Mouse (Mus musculus) liver, embryonic 12.5 days (tissue): ENCODE results near the gene Plod1. TPM values are rescaled to one million over a fixed set of nuclear protein-coding genes. Genes with fewer than 3 reads are reported as not detected.
A peak's percentile ranks its signal among the peaks of the same experiment; 100 is the strongest.

ENCODE experiments used
- ATAC-seq: fragments of 200-750 bp; cut with Nextera tagmentation; 2 replicates; pipeline ENCODE4 v1.8.0; 2017; ENCODE audit warnings: moderate number of reproducible peaks, mild to moderate bottlenecking, moderate library complexity
- H3K27ac ChIP-seq: fragments of 300-500 bp; sonication (generic); 2 replicates; pipeline ENCODE4 v1.5.1; 2016; ENCODE audit warnings: mild to moderate bottlenecking
- H3K27me3 ChIP-seq: fragments of 300-500 bp; sonication (generic); replicated peaks from 2 replicates; pipeline ENCODE4 v1.6.1; 2016; ENCODE audit warnings: mild to moderate bottlenecking, moderate library complexity
- H3K36me3 ChIP-seq: fragments of 300-500 bp; sonication (generic); 2 replicates; pipeline ENCODE4 v1.6.1; 2016; ENCODE audit warnings: mild to moderate bottlenecking, moderate library complexity
- H3K4me1 ChIP-seq: fragments of 300-500 bp; sonication (generic); 2 replicates; pipeline ENCODE4 v1.6.1; 2016
- H3K4me2 ChIP-seq: fragments of 300-500 bp; sonication (generic); 2 replicates; pipeline ENCODE4 v1.6.1; 2016; ENCODE audit warnings: mild to moderate bottlenecking, moderate library complexity
- H3K4me3 ChIP-seq: fragments of 300-500 bp; sonication (generic); 2 replicates; pipeline ENCODE4 v1.5.1; 2016; ENCODE audit warnings: mild to moderate bottlenecking, moderate library complexity
- H3K9ac ChIP-seq: fragments of 300-500 bp; sonication (generic); 2 replicates; pipeline ENCODE4 v1.6.1; 2016; ENCODE audit warnings: mild to moderate bottlenecking, moderate library complexity
- H3K9me3 ChIP-seq: fragments of 300-500 bp; sonication (generic); replicated peaks from 2 replicates; pipeline ENCODE4 v1.6.1; 2016; ENCODE audit warnings: mild to moderate bottlenecking, moderate library complexity
- WGBS: fragments of 180-500 bp; shearing (Covaris S2); methylation state at CpG from one replicate; pipeline ENCODE4 v1.1.7; 2016; ENCODE audit not compliant: insufficient replicate concordance; 5-methylcytosine and 5-hydroxymethylcytosine counted together
- polyA plus RNA-seq: library from polyadenylated mRNA; unstranded; fragments of >200 nt; fragmentation: Nextera tagmentation; extraction: Ambion mirVana; gene quantifications from 2 replicates; pipeline ENCODE4 v1.2.1, GENCODE M21; 2016

Gene Plod1
- polyA plus RNA-seq, result 26.4 TPM in 2 replicates

- ATAC-seq, result peak; percentile 59
These were observed at the start of gene Plod1 for GRCm38 (mm10) chr4:147936331-147936954. Plod1 (minus strand) TSS chr4:147936767.

GRCm38 (mm10) chr4:147985205-147986132 is 48.9 kb upstream of the Plod1 start, which contains the start of gene Nppb:
Nppb (plus strand) TSS chr4:147985788.
- WGBS, result 22% methylated on average over 20 of the region's 20 CpGs
- H3K4me3 ChIP-seq, result no peak within 1 kb of the TSS
- H3K4me1 ChIP-seq, result 0 out of 2 replicates have a peak, but pooled peaks cover 4% of the 10 kb centered on the region
- ATAC-seq, result 0 out of 2 replicates have a peak, but pooled peaks have one; percentile 35
- no peak within 1 kb of the TSS for H3K27ac ChIP-seq
- no peaks in the 10 kb centered on the region for H3K9me3 ChIP-seq
- no peaks in the 10 kb centered on the region for H3K36me3 ChIP-seq
- peaks cover 25% of the 10 kb centered on the region for H3K27me3 ChIP-seq
- H3K9ac ChIP-seq, result no peak within 1 kb of the TSS
- H3K4me2 ChIP-seq, result peak within 1 kb of the TSS; percentile 25; the same call in 1 of the 2 replicates

More at GRCm38 (mm10) chr4:147936331-147936954, at the start of gene Plod1:
- Histone ChIP-seq H3K27ac (peak within 1 kb of the TSS; percentile 46; the same call in 1 of the 2 replicates), H3K4me1 (peaks cover 54% of the 10 kb centered on the region), H3K27me3 (0 out of 2 replicates have a peak, but pooled peaks cover 5% of the 10 kb centered on the region), H3K36me3 (peaks cover 2% of the 10 kb centered on the region; the same call in 1 of the 2 replicates), H3K4me2 (peak within 1 kb of the TSS; percentile 93), H3K9ac (peak within 1 kb of the TSS; percentile 79), H3K4me3 (peak within 1 kb of the TSS; percentile 69), H3K9me3 (no peaks in the 10 kb centered on the region)
- under 1% methylated on average over 51 of the region's 51 CpGs for WGBS

- Histone ChIP-seq H3K4me3 (no peak overlapping the region), H3K9ac (no peak overlapping the region), H3K36me3 (no peaks in the 10 kb centered on the region), H3K27me3 (0 out of 2 replicates have a peak, but pooled peaks cover 8% of the 10 kb centered on the region), H3K4me2 (no peak overlapping the region), H3K9me3 (no peaks in the 10 kb centered on the region), H3K4me1 (peaks cover 9% of the 10 kb centered on the region), H3K27ac (no peak overlapping the region)
- no peak for ATAC-seq
- WGBS, result 66% methylated on average over 7 of the region's 7 CpGs
These were observed 42.9 kb upstream of the Plod1 start for GRCm38 (mm10) chr4:147979441-147979860.

- 74% methylated on average over 6 of the region's 6 CpGs for WGBS
- Histone ChIP-seq H3K4me3 (no peak overlapping the region), H3K27ac (no peak overlapping the region), H3K27me3 (0 out of 2 replicates have a peak, but pooled peaks cover 8% of the 10 kb centered on the region), H3K4me1 (peaks cover 9% of the 10 kb centered on the region), H3K36me3 (no peaks in the 10 kb centered on the region), H3K9me3 (no peaks in the 10 kb centered on the region), H3K4me2 (no peak overlapping the region), H3K9ac (no peak overlapping the region)
- no peak for ATAC-seq
These were observed 41.8 kb upstream of the Plod1 start for GRCm38 (mm10) chr4:147978391-147978790.

GRCm38 (mm10) chr4:147977726-147978125 is 41.2 kb upstream of the Plod1 start:
- WGBS, result 66% methylated on average over 4 of the region's 4 CpGs
- no peaks in the 10 kb centered on the region for H3K36me3 ChIP-seq
- H3K4me2 ChIP-seq, result no peak overlapping the region
- no peak for ATAC-seq
- no peak overlapping the region for H3K9ac ChIP-seq
- peaks cover 9% of the 10 kb centered on the region for H3K4me1 ChIP-seq
- no peaks in the 10 kb centered on the region for H3K9me3 ChIP-seq
- H3K27me3 ChIP-seq, result 0 out of 2 replicates have a peak, but pooled peaks cover 8% of the 10 kb centered on the region
- no peak overlapping the region for H3K27ac ChIP-seq
- H3K4me3 ChIP-seq, result no peak overlapping the region

GRCm38 (mm10) chr4:147976237-147976636 is 39.7 kb upstream of the Plod1 start:
- H3K4me3 ChIP-seq, result no peak overlapping the region
- H3K27ac ChIP-seq, result no peak overlapping the region
- H3K27me3 ChIP-seq, result 0 out of 2 replicates have a peak, but pooled peaks cover 2% of the 10 kb centered on the region
- no peak overlapping the region for H3K4me2 ChIP-seq
- no peak overlapping the region for H3K9ac ChIP-seq
- no peaks in the 10 kb centered on the region for H3K9me3 ChIP-seq
- H3K36me3 ChIP-seq, result no peaks in the 10 kb centered on the region
- WGBS, result 24% methylated on average over 3 of the region's 3 CpGs
- ATAC-seq, result peak; percentile 82
- peaks cover 9% of the 10 kb centered on the region for H3K4me1 ChIP-seq

GRCm38 (mm10) chr4:147969337-147969736 is 32.8 kb upstream of the Plod1 start:
- 0 out of 2 replicates have a peak, but pooled peaks cover 3% of the 10 kb centered on the region for H3K27me3 ChIP-seq
- H3K4me3 ChIP-seq, result no peak overlapping the region
- peak overlapping the region; percentile 21 for H3K4me2 ChIP-seq
- ATAC-seq, result peak; percentile 49; the same call in 1 of the 2 replicates
- no peaks in the 10 kb centered on the region for H3K36me3 ChIP-seq
- H3K27ac ChIP-seq, result no peak overlapping the region
- WGBS, result 12% methylated on average over 9 of the region's 9 CpGs
- no peak overlapping the region for H3K9ac ChIP-seq
- H3K9me3 ChIP-seq, result no peaks in the 10 kb centered on the region
- peaks cover 9% of the 10 kb centered on the region for H3K4me1 ChIP-seq

- no peak for ATAC-seq
- peak overlapping the region; percentile 21; the same call in 1 of the 2 replicates for H3K4me2 ChIP-seq
- H3K4me3 ChIP-seq, result no peak overlapping the region
- no peaks in the 10 kb centered on the region for H3K9me3 ChIP-seq
- 0 out of 2 replicates have a peak, but pooled peaks cover 3% of the 10 kb centered on the region for H3K27me3 ChIP-seq
- H3K27ac ChIP-seq, result no peak overlapping the region
- H3K36me3 ChIP-seq, result no peaks in the 10 kb centered on the region
- 68% methylated on average over 2 of the region's 2 CpGs for WGBS
- H3K4me1 ChIP-seq, result peaks cover 9% of the 10 kb centered on the region
- no peak overlapping the region for H3K9ac ChIP-seq
These were observed 32.2 kb upstream of the Plod1 start for GRCm38 (mm10) chr4:147968816-147969215.

- no peaks in the 10 kb centered on the region for H3K9me3 ChIP-seq
- H3K27me3 ChIP-seq, result peaks cover 14% of the 10 kb centered on the region; the same call in 1 of the 2 replicates
- ATAC-seq, result no peak
- 59% methylated on average over 7 of the region's 7 CpGs for WGBS
- no peak overlapping the region for H3K4me2 ChIP-seq
- H3K9ac ChIP-seq, result no peak overlapping the region
- H3K4me3 ChIP-seq, result no peak overlapping the region
- H3K4me1 ChIP-seq, result peaks cover 9% of the 10 kb centered on the region
- H3K36me3 ChIP-seq, result no peaks in the 10 kb centered on the region
- no peak overlapping the region for H3K27ac ChIP-seq
These were observed 29.1 kb upstream of the Plod1 start for GRCm38 (mm10) chr4:147965712-147966111.

- no peak overlapping the region for H3K4me2 ChIP-seq
- H3K9me3 ChIP-seq, result no peaks in the 10 kb centered on the region
- no peaks in the 10 kb centered on the region for H3K36me3 ChIP-seq
- H3K4me1 ChIP-seq, result no peaks in the 10 kb centered on the region
- no peak for ATAC-seq
- no peak overlapping the region for H3K27ac ChIP-seq
- H3K9ac ChIP-seq, result no peak overlapping the region
- whole genome bisulfite sequencing, result 76% methylated on average over 15 of the region's 15 CpGs
- no peak overlapping the region for H3K4me3 ChIP-seq
- peaks cover 11% of the 10 kb centered on the region; the same call in 1 of the 2 replicates for H3K27me3 ChIP-seq
These were observed 27.1 kb upstream of the Plod1 start for GRCm38 (mm10) chr4:147963623-147964022.

GRCm38 (mm10) chr4:147962781-147963180 is 26.2 kb upstream of the Plod1 start:
- H3K36me3 ChIP-seq, result no peaks in the 10 kb centered on the region
- no peak overlapping the region for H3K4me2 ChIP-seq
- ATAC-seq, result no peak
- peaks cover 11% of the 10 kb centered on the region; the same call in 1 of the 2 replicates for H3K27me3 ChIP-seq
- WGBS, result 56% methylated on average over 6 of the region's 6 CpGs
- H3K27ac ChIP-seq, result no peak overlapping the region
- no peak overlapping the region for H3K9ac ChIP-seq
- H3K4me1 ChIP-seq, result no peaks in the 10 kb centered on the region
- no peak overlapping the region for H3K4me3 ChIP-seq
- H3K9me3 ChIP-seq, result no peaks in the 10 kb centered on the region
